10 mouse cellular contexts compared by ENCODE assay signal in genomic region chr14:60655941-60656700, GRCm38 (mm10). TPM values are rescaled to one million over a fixed set of nuclear protein-coding genes. Genes with fewer than 3 reads are reported as not detected.
DNase-seq lines count a peak whose midpoint lies in the region; ATAC-seq and TF ChIP-seq lines count a peak whose summit lies in the region.
"Had no signal": no experiment of that assay in that cellular context is flagged by ENCODE, and none has a peak within 500 bp of the region (broad histone marks: within the 10 kb centered on the region; RNA-seq: fewer than 3 reads in every experiment).

No protein-coding gene starts in this region.

- no peak for TF ChIP-seq CTCF in forebrain, postnatal 0 days (IDR thresholded peaks at IDR 0.05; ENCODE audit: low read depth)

- WGBS in midbrain, embryonic 10.5 days: 91% methylated on average over 15 of the region's 15 CpGs
- WGBS in midbrain, embryonic 13.5 days: 85% methylated on average over 15 of the region's 15 CpGs
- 45% methylated on average over 15 of the region's 15 CpGs for WGBS in forebrain, postnatal 0 days
- 58% methylated on average over 15 of the region's 15 CpGs for WGBS in intestine, embryonic 15.5 days

- no peak for ATAC-seq in midbrain, embryonic 13.5 days
- peak; percentile 77 for ATAC-seq in forebrain, postnatal 0 days
- peak; percentile 67 for ATAC-seq in intestine, embryonic 15.5 days

- H3K36me3 ChIP-seq in midbrain, embryonic 10.5 days: peaks cover 72% of the 10 kb centered on the region
- H3K36me3 ChIP-seq in midbrain, embryonic 13.5 days: peaks cover 14% of the 10 kb centered on the region; the same call in 1 of the 2 replicates
- H3K36me3 ChIP-seq in forebrain, postnatal 0 days (ENCODE audit: insufficient read depth): no peaks in the 10 kb centered on the region
- no peaks in the 10 kb centered on the region for H3K36me3 ChIP-seq in intestine, embryonic 15.5 days
- H3K36me3 ChIP-seq: embryonic facial prominence, embryonic 12.5 days; G1E had no signal

- H3K4me1 ChIP-seq in midbrain, embryonic 10.5 days: peaks cover 22% of the 10 kb centered on the region
- H3K4me1 ChIP-seq in midbrain, embryonic 13.5 days (replicated peaks): peaks cover 26% of the 10 kb centered on the region; the same call in 1 of the 2 replicates
- no peaks in the 10 kb centered on the region for H3K4me1 ChIP-seq in forebrain, postnatal 0 days (ENCODE audit: insufficient read depth)
- 0 out of 2 replicates have a peak, but pooled peaks cover 6% of the 10 kb centered on the region for H3K4me1 ChIP-seq in intestine, embryonic 15.5 days (replicated peaks)
- H3K4me1 ChIP-seq: embryonic facial prominence, embryonic 12.5 days had no signal

- no peak overlapping the region for H3K4me3 ChIP-seq in midbrain, embryonic 10.5 days
- no peak overlapping the region for H3K4me3 ChIP-seq in midbrain, embryonic 13.5 days (replicated peaks)
- H3K4me3 ChIP-seq in forebrain, postnatal 0 days (ENCODE audit: low read depth, low read length): no peak overlapping the region
- H3K4me3 ChIP-seq in intestine, embryonic 15.5 days (replicated peaks): no peak overlapping the region
- H3K4me3 ChIP-seq: embryonic facial prominence, embryonic 12.5 days had no signal

- H3K27me3 ChIP-seq in midbrain, embryonic 10.5 days (ENCODE audit: low read depth, poor library complexity, severe bottlenecking): no peaks in the 10 kb centered on the region
- no peaks in the 10 kb centered on the region for H3K27me3 ChIP-seq in midbrain, embryonic 13.5 days
- no peaks in the 10 kb centered on the region for H3K27me3 ChIP-seq in forebrain, postnatal 0 days (ENCODE audit: insufficient read depth, low read length)
- no peaks in the 10 kb centered on the region for H3K27me3 ChIP-seq in intestine, embryonic 15.5 days (replicated peaks)
- H3K27me3 ChIP-seq: embryonic facial prominence, embryonic 12.5 days had no signal

- no peak overlapping the region for H3K4me2 ChIP-seq in midbrain, embryonic 13.5 days (replicated peaks)
- H3K4me2 ChIP-seq in forebrain, postnatal 0 days (ENCODE audit: low read depth): no peak overlapping the region
- peak overlapping the region; percentile 18; the same call in 1 of the 2 replicates for H3K4me2 ChIP-seq in intestine, embryonic 15.5 days (replicated peaks)
- H3K4me2 ChIP-seq: embryonic facial prominence, embryonic 12.5 days had no signal

- 0 out of 2 replicates have a peak overlapping the region, but pooled peaks have one; percentile 17 for H3K27ac ChIP-seq in midbrain, embryonic 10.5 days (replicated peaks)
- no peak overlapping the region; the same call in 1 of the 2 replicates for H3K27ac ChIP-seq in midbrain, embryonic 13.5 days
- no peak overlapping the region for H3K27ac ChIP-seq in forebrain, postnatal 0 days (ENCODE audit: low read depth, low read length)
- peak overlapping the region; percentile 27; the same call in 1 of the 2 replicates for H3K27ac ChIP-seq in intestine, embryonic 15.5 days
- H3K27ac ChIP-seq: embryonic facial prominence, embryonic 12.5 days had no signal

- 0 out of 2 replicates have a peak, but pooled peaks cover 4% of the 10 kb centered on the region for H3K9me3 ChIP-seq in midbrain, embryonic 10.5 days (replicated peaks)
- no peaks in the 10 kb centered on the region for H3K9me3 ChIP-seq in midbrain, embryonic 13.5 days
- H3K9me3 ChIP-seq in forebrain, postnatal 0 days (ENCODE audit: low read length): no peaks in the 10 kb centered on the region
- no peaks in the 10 kb centered on the region for H3K9me3 ChIP-seq in intestine, embryonic 15.5 days
- H3K9me3 ChIP-seq: embryonic facial prominence, embryonic 12.5 days had no signal

- DNase-seq in midbrain, embryonic 10.5 days (ENCODE audit: low spot score): no peak
- peak; percentile 80 for DNase-seq in forebrain, postnatal 0 days
- peak; percentile 82 to 85 for DNase-seq in layer of hippocampus, postnatal 36 days
- DNase-seq in lung, postnatal 25 days (ENCODE audit: low spot score): peak; percentile 81
- peak; percentile 54 to 64 for DNase-seq in urinary bladder, postnatal 4 days (ENCODE audit: low spot score in 2 of 2)
- no peak for DNase-seq in thymus, postnatal 4 days

- H3K9ac ChIP-seq in midbrain, embryonic 13.5 days (replicated peaks): no peak overlapping the region
- H3K9ac ChIP-seq in forebrain, postnatal 0 days: no peak overlapping the region
- H3K9ac ChIP-seq in intestine, embryonic 15.5 days: no peak overlapping the region
- H3K9ac ChIP-seq: embryonic facial prominence, embryonic 12.5 days had no signal

RNA-seq across cellular contexts. Expression of gene Spata13, which starts 22.3 kb away (rescaled TPM):
- polyA plus RNA-seq in midbrain, embryonic 10.5 days (2016; fragmentation: Nextera tagmentation; extraction: Ambion mirVana): 67.9 and 70.0 TPM in 2 replicates
- polyA plus RNA-seq in midbrain, embryonic 13.5 days (2015; fragmentation: Nextera tagmentation; extraction: Ambion mirVana): 41.3 and 47.4 TPM in 2 replicates
- total RNA-seq in forebrain, postnatal 0 days (2014; rRNA removed): 28.1 and 43.6 TPM in 2 replicates
- polyA plus RNA-seq in forebrain, postnatal 0 days (2015; fragmentation: Nextera tagmentation; extraction: Ambion mirVana): 10.7 and 17.3 TPM in 2 replicates
- 21.4 and 22.4 TPM in 2 replicates for polyA plus RNA-seq in intestine, embryonic 15.5 days (2015; fragmentation: Nextera tagmentation; extraction: Ambion mirVana)
- total RNA-seq in layer of hippocampus, postnatal 36 days (2021): 10 to 100 TPM; 25.6 to 31.8 TPM

Comparison
In these comparisons a context has a peak if more than half of its experiments do, and no peak if none do; other contexts are left out.
1. H3K27ac ChIP-seq: peak in midbrain, embryonic 10.5 days (single experiment) and intestine, embryonic 15.5 days (single experiment); none in midbrain, embryonic 13.5 days (single experiment) and forebrain, postnatal 0 days (single experiment).
2. DNase-seq: peak in forebrain, postnatal 0 days (single experiment), layer of hippocampus, postnatal 36 days (2 of 2), lung, postnatal 25 days (single experiment) and urinary bladder, postnatal 4 days (2 of 2); none in midbrain, embryonic 10.5 days (single experiment) and thymus, postnatal 4 days (single experiment).